ENCODE assay signal across 30 mouse cellular contexts in genomic region chr5:34395347-34395746, GRCm38 (mm10).
"Had no signal": no experiment of that assay in that cellular context is flagged by ENCODE, and none has a peak within 500 bp of the region (broad histone marks: within the 10 kb centered on the region; RNA-seq: fewer than 3 reads in every experiment).

No protein-coding gene starts in this region.

- ATAC-seq: liver, embryonic 12.5 days; liver, postnatal 0 days; lung, postnatal 0 days; midbrain, embryonic 13.5 days; midbrain, embryonic 16.5 days had no signal

- H3K27me3 ChIP-seq: limb, embryonic 12.5 days; limb, embryonic 13.5 days; limb, embryonic 15.5 days; liver, embryonic 12.5 days; liver, embryonic 13.5 days; liver, embryonic 15.5 days; lung, embryonic 15.5 days; megakaryocyte, embryonic 14.5 days; midbrain, embryonic 12.5 days; midbrain, embryonic 13.5 days had no signal

- H3K4me2 ChIP-seq: limb, embryonic 12.5 days; limb, embryonic 13.5 days; limb, embryonic 15.5 days; liver, embryonic 11.5 days; liver, embryonic 12.5 days; liver, embryonic 13.5 days; liver, embryonic 15.5 days; lung, embryonic 14.5 days; lung, embryonic 15.5 days; midbrain, embryonic 12.5 days; midbrain, embryonic 13.5 days had no signal

- H3K4me1 ChIP-seq: limb, embryonic 10.5 days; limb, embryonic 12.5 days; midbrain, embryonic 10.5 days had no signal

- H3K9ac ChIP-seq: limb, embryonic 12.5 days; limb, embryonic 13.5 days; limb, embryonic 15.5 days; liver, embryonic 12.5 days; liver, embryonic 13.5 days; liver, embryonic 14.5 days; liver, embryonic 15.5 days; liver, postnatal 0 days; lung, embryonic 14.5 days; lung, embryonic 15.5 days; midbrain, embryonic 12.5 days; midbrain, embryonic 13.5 days had no signal

- DNase-seq: left cerebral cortex, postnatal 4 days; liver; liver, embryonic 13.5 days; liver, postnatal 0 days; lung, adult 18-20 months; lung, adult 2 months; lung, embryonic 14.5 days; lung, postnatal 10 days; lung, postnatal 14 days; lung, postnatal 36 days; lung, postnatal 4 days; midbrain, embryonic 14.5 days had no signal

- H3K9me3 ChIP-seq: limb, embryonic 10.5 days; limb, embryonic 12.5 days; limb, embryonic 13.5 days; limb, embryonic 15.5 days; liver, embryonic 12.5 days; liver, embryonic 13.5 days; liver, embryonic 15.5 days; lung, embryonic 15.5 days; megakaryocyte, embryonic 14.5 days; midbrain, embryonic 10.5 days; midbrain, embryonic 12.5 days; midbrain, embryonic 13.5 days had no signal

- H3K4me3 ChIP-seq: left cerebral cortex, adult 2 months; limb, embryonic 10.5 days; limb, embryonic 12.5 days; limb, embryonic 13.5 days; limb, embryonic 15.5 days; liver, embryonic 12.5 days; liver, embryonic 13.5 days; liver, embryonic 15.5 days; lung, embryonic 15.5 days; midbrain, embryonic 10.5 days; midbrain, embryonic 12.5 days; midbrain, embryonic 13.5 days; myocyte had no signal

- H3K27ac ChIP-seq: left cerebral cortex, adult 2 months; limb, embryonic 10.5 days; limb, embryonic 12.5 days; limb, embryonic 13.5 days; limb, embryonic 15.5 days; liver, embryonic 13.5 days; liver, embryonic 14.5 days; liver, embryonic 15.5 days; lung, embryonic 15.5 days; macrophage; midbrain, embryonic 10.5 days; midbrain, embryonic 12.5 days; midbrain, embryonic 13.5 days had no signal

- H3K36me3 ChIP-seq: limb, embryonic 10.5 days; limb, embryonic 12.5 days; limb, embryonic 15.5 days; liver, embryonic 12.5 days; liver, embryonic 13.5 days; liver, embryonic 15.5 days; lung, embryonic 15.5 days; midbrain, embryonic 12.5 days; midbrain, embryonic 13.5 days had no signal
